Comparison of ENCODE assay signal across 13 mouse cellular contexts in genomic region chr4:47284874-47285273, GRCm38 (mm10).
DNase-seq lines count a peak whose midpoint lies in the region; ATAC-seq and TF ChIP-seq lines count a peak whose summit lies in the region.
"Had no signal": no experiment of that assay in that cellular context is flagged by ENCODE, and none has a peak within 500 bp of the region (broad histone marks: within the 10 kb centered on the region; RNA-seq: fewer than 3 reads in every experiment).

No protein-coding gene starts in this region.

- WGBS in heart, embryonic 11.5 days (ENCODE audit: insufficient replicate concordance), result 52% methylated on average over 9 of the region's 9 CpGs
- 62% methylated on average over 9 of the region's 9 CpGs for WGBS in heart, adult 2 months
- 40% methylated on average over 9 of the region's 9 CpGs for WGBS in lung, embryonic 16.5 days
- 31% methylated on average over 9 of the region's 9 CpGs for WGBS in embryonic facial prominence, embryonic 15.5 days
- 57% methylated on average over 9 of the region's 9 CpGs for WGBS in stomach, postnatal 0 days

- H3K79me2 ChIP-seq in heart, adult 2 months (replicated peaks; ENCODE audit: control insufficient read depth, insufficient read depth, low read length), result no peaks in the 10 kb centered on the region

- no peak for ATAC-seq in heart, embryonic 11.5 days (replicated peaks; ENCODE audit: insufficient number of reproducible peaks, low FRiP score, low TSS enrichment)
- ATAC-seq in lung, embryonic 16.5 days (ENCODE audit: low read depth), result peak; percentile 46; the same call in 1 of the 2 replicates
- ATAC-seq in embryonic facial prominence, embryonic 15.5 days (ENCODE audit: insufficient number of reproducible peaks, low FRiP score, low TSS enrichment, low read depth), result 0 out of 2 replicates have a peak, but pooled peaks have one; percentile 18
- ATAC-seq in stomach, postnatal 0 days (ENCODE audit: low FRiP score, low TSS enrichment), result peak; percentile 20; the same call in 1 of the 2 replicates
- ATAC-seq: activated CD4-positive, CD25-positive, alpha-beta regulatory T cell, adult 4 months; hindbrain, embryonic 16.5 days had no signal

- no peak for TF ChIP-seq POLR2A in heart, adult 2 months (IDR thresholded peaks at IDR 0.05; ENCODE audit: insufficient read depth, low read depth, low read length)

- H3K27ac ChIP-seq in heart, embryonic 11.5 days (ENCODE audit: low read depth, low read length), result no peak overlapping the region
- H3K27ac ChIP-seq in heart, adult 2 months, result no peak overlapping the region
- H3K27ac ChIP-seq in lung, embryonic 16.5 days (ENCODE audit: low read length), result no peak overlapping the region
- peak overlapping the region; percentile 41; the same call in 1 of the 2 replicates for H3K27ac ChIP-seq in embryonic facial prominence, embryonic 15.5 days (replicated peaks)
- no peak overlapping the region for H3K27ac ChIP-seq in stomach, postnatal 0 days (replicated peaks)
- H3K27ac ChIP-seq: liver, embryonic 15.5 days; neural tube, embryonic 13.5 days had no signal

- intact Hi-C loops in heart, adult 2 months (cut with DNase I), result no loop called here

- no peak overlapping the region for H3K4me2 ChIP-seq in heart, embryonic 11.5 days
- H3K4me2 ChIP-seq in lung, embryonic 16.5 days (ENCODE audit: low read depth, low read length), result no peak overlapping the region
- no peak overlapping the region for H3K4me2 ChIP-seq in embryonic facial prominence, embryonic 15.5 days (replicated peaks)
- no peak overlapping the region for H3K4me2 ChIP-seq in stomach, postnatal 0 days (replicated peaks; ENCODE audit: low read depth)
- H3K4me2 ChIP-seq: liver, embryonic 15.5 days; neural tube, embryonic 13.5 days had no signal

- TF ChIP-seq CTCF in heart, adult 2 months (IDR thresholded peaks at IDR 0.05), result no peak
- TF ChIP-seq CTCF in stomach, postnatal 0 days (IDR thresholded peaks at IDR 0.05; ENCODE audit: low read depth), result no peak

- no peaks in the 10 kb centered on the region for H3K36me3 ChIP-seq in heart, embryonic 11.5 days (ENCODE audit: control insufficient read depth, insufficient read depth, low read length)
- H3K36me3 ChIP-seq in heart, adult 2 months (ENCODE audit: control insufficient read depth, insufficient read depth, low read length), result no peaks in the 10 kb centered on the region
- H3K36me3 ChIP-seq in lung, embryonic 16.5 days (ENCODE audit: control insufficient read depth, insufficient read depth, low read length), result peaks cover 4% of the 10 kb centered on the region; the same call in 1 of the 2 replicates
- H3K36me3 ChIP-seq in embryonic facial prominence, embryonic 15.5 days, result no peaks in the 10 kb centered on the region
- H3K36me3 ChIP-seq in stomach, postnatal 0 days (ENCODE audit: control insufficient read depth, insufficient read depth, low read length), result no peaks in the 10 kb centered on the region
- H3K36me3 ChIP-seq: liver, embryonic 15.5 days; neural tube, embryonic 13.5 days had no signal

- no peaks in the 10 kb centered on the region for H3K9me3 ChIP-seq in heart, embryonic 11.5 days (replicated peaks; ENCODE audit: control insufficient read depth, low read length)
- H3K9me3 ChIP-seq in lung, embryonic 16.5 days (ENCODE audit: control insufficient read depth, low read length), result no peaks in the 10 kb centered on the region
- H3K9me3 ChIP-seq in embryonic facial prominence, embryonic 15.5 days (replicated peaks), result no peaks in the 10 kb centered on the region
- no peaks in the 10 kb centered on the region for H3K9me3 ChIP-seq in stomach, postnatal 0 days (ENCODE audit: control insufficient read depth, low read length)
- H3K9me3 ChIP-seq: liver, embryonic 15.5 days; neural tube, embryonic 13.5 days had no signal

- H3K27me3 ChIP-seq in heart, embryonic 11.5 days (ENCODE audit: control insufficient read depth, insufficient read depth, low read length), result no peaks in the 10 kb centered on the region
- no peaks in the 10 kb centered on the region for H3K27me3 ChIP-seq in heart, adult 2 months (ENCODE audit: control insufficient read depth, insufficient read depth, low read length)
- H3K27me3 ChIP-seq in lung, embryonic 16.5 days (ENCODE audit: control insufficient read depth, insufficient read depth, low read depth, low read length), result no peaks in the 10 kb centered on the region
- H3K27me3 ChIP-seq in embryonic facial prominence, embryonic 15.5 days, result no peaks in the 10 kb centered on the region
- H3K27me3 ChIP-seq in stomach, postnatal 0 days (ENCODE audit: control insufficient read depth, insufficient read depth, low read length), result no peaks in the 10 kb centered on the region
- H3K27me3 ChIP-seq: liver, embryonic 15.5 days; neural tube, embryonic 13.5 days had no signal

- peaks cover 15% of the 10 kb centered on the region for H3K4me1 ChIP-seq in heart, embryonic 11.5 days (ENCODE audit: control insufficient read depth, insufficient read depth, low read length)
- H3K4me1 ChIP-seq in heart, adult 2 months (ENCODE audit: control insufficient read depth, insufficient read depth, low read length), result no peaks in the 10 kb centered on the region
- peaks cover 8% of the 10 kb centered on the region for H3K4me1 ChIP-seq in lung, embryonic 16.5 days (replicated peaks; ENCODE audit: control insufficient read depth, insufficient read depth, low read length)
- peaks cover 18% of the 10 kb centered on the region for H3K4me1 ChIP-seq in embryonic facial prominence, embryonic 15.5 days
- H3K4me1 ChIP-seq in stomach, postnatal 0 days (replicated peaks; ENCODE audit: control insufficient read depth, insufficient read depth), result no peaks in the 10 kb centered on the region

- H3K4me3 ChIP-seq in heart, embryonic 11.5 days (ENCODE audit: low read depth, low read length), result no peak overlapping the region
- H3K4me3 ChIP-seq in heart, adult 2 months, result no peak overlapping the region
- H3K4me3 ChIP-seq in lung, embryonic 16.5 days (ENCODE audit: low read length), result no peak overlapping the region
- H3K4me3 ChIP-seq in embryonic facial prominence, embryonic 15.5 days (replicated peaks), result no peak overlapping the region
- H3K4me3 ChIP-seq in stomach, postnatal 0 days (ENCODE audit: low read depth, low read length), result no peak overlapping the region
- H3K4me3 ChIP-seq: liver, embryonic 15.5 days; neural tube, embryonic 13.5 days had no signal

- no peak for TF ChIP-seq EP300 in heart, adult 2 months (IDR thresholded peaks at IDR 0.05; ENCODE audit: insufficient read depth, low read depth, low read length)
- no peak for TF ChIP-seq EP300 in stomach, postnatal 0 days (optimal IDR thresholded peaks at IDR 0.05)

- H3K9ac ChIP-seq in heart, embryonic 11.5 days (ENCODE audit: low read depth, low read length), result 0 out of 2 replicates have a peak overlapping the region, but pooled peaks have one; percentile 3
- no peak overlapping the region for H3K9ac ChIP-seq in heart, adult 2 months (ENCODE audit: low read depth, low read length)
- H3K9ac ChIP-seq in lung, embryonic 16.5 days (ENCODE audit: low read length), result no peak overlapping the region
- no peak overlapping the region for H3K9ac ChIP-seq in embryonic facial prominence, embryonic 15.5 days
- no peak overlapping the region for H3K9ac ChIP-seq in stomach, postnatal 0 days (ENCODE audit: low read length)
- H3K9ac ChIP-seq: liver, embryonic 15.5 days; neural tube, embryonic 13.5 days had no signal

- DNase-seq in heart, adult 2 months, result no peak
- DNase-seq in lung, postnatal 10 days, result no peak
- DNase-seq in stomach, postnatal 0 days (ENCODE audit: low spot score), result no peak
- no peak for DNase-seq in layer of hippocampus, adult 18-20 months (ENCODE audit: low spot score in 2 of 2)
- DNase-seq: adrenal gland, postnatal 36 days; thymus, adult 18-20 months had no signal
